Mouse (Mus musculus) embryonic stem cell, embryonic (primary cell): ENCODE data around the gene Vmn1r26.
"Not testable (repeated sequence)": the region's sequence is repeated elsewhere in the genome, so short reads cannot be mapped to it uniquely, and the experiment has no call there.

Experiments used
- CTCF ChIA-PET, 4 experiments: fragments of 300-600 bp in 2 of 4; fragments of 350-600 bp in 2 of 4; sonication (Branson Sonifier 250); formaldehyde crosslinking; loops; one replicate each; lab custom pipeline; 2022; ENCODE audit warnings: inconsistent platforms in 2 of 4; lab: Charles Lee
- POLR2A ChIA-PET, 4 experiments: fragments of 300-600 bp in 2 of 4; fragments of 350-600 bp in 2 of 4; sonication (Branson Sonifier 250); formaldehyde crosslinking; loops; one replicate each; lab custom pipeline; 2022; ENCODE audit warnings: antibody characterized with exemption in 4 of 4, inconsistent platforms in 1 of 4; lab: Charles Lee

The Vmn1r26 gene

GRCm38 (mm10) chr6:58015059-58015458 is at the start of gene Vmn1r26:
TSS of gene Vmn1r26 (minus strand) at chr6:58015159.
- CTCF ChIA-PET = interaction anchor here in 1 of 4 experiments (0.5 kb wide), 1 partner anchor 256 kb away, joined by 3 read pairs; no protein-coding TSS in a partner anchor
- POLR2A ChIA-PET = no interaction called here

- ChIA-PET CTCF (no interaction called here), POLR2A (no interaction called here)
Observed at GRCm38 (mm10) chr6:58044025-58044424, 29.1 kb upstream of the Vmn1r26 start.

- POLR2A ChIA-PET, CTCF ChIA-PET: not testable (repeated sequence)
Observed at GRCm38 (mm10) chr6:58017478-58017877, 2.5 kb upstream of the Vmn1r26 start.

GRCm38 (mm10) chr6:57980710-57981109 is 34.2 kb downstream of the Vmn1r26 start, which contains the start of gene Vmn1r25:
TSS of gene Vmn1r25 (minus strand) at chr6:57980810.
- ChIA-PET POLR2A (no interaction called here), CTCF (no interaction called here)

GRCm38 (mm10) chr6:57961403-57961802 is 53.6 kb downstream of the Vmn1r26 start, which contains the start of gene Vmn1r24:
TSS of gene Vmn1r24 (minus strand) at chr6:57961503.
- CTCF ChIA-PET, POLR2A ChIA-PET: not testable (repeated sequence)
